Mouse (Mus musculus): ENCODE measurements at regions not wholly inside any gene's neighbourhood (a gene's known extent, or its start where the extent isn't known, plus 50 kb on each side); places are given as distances from the start of the nearest gene placed in this dataset.

DNA sequence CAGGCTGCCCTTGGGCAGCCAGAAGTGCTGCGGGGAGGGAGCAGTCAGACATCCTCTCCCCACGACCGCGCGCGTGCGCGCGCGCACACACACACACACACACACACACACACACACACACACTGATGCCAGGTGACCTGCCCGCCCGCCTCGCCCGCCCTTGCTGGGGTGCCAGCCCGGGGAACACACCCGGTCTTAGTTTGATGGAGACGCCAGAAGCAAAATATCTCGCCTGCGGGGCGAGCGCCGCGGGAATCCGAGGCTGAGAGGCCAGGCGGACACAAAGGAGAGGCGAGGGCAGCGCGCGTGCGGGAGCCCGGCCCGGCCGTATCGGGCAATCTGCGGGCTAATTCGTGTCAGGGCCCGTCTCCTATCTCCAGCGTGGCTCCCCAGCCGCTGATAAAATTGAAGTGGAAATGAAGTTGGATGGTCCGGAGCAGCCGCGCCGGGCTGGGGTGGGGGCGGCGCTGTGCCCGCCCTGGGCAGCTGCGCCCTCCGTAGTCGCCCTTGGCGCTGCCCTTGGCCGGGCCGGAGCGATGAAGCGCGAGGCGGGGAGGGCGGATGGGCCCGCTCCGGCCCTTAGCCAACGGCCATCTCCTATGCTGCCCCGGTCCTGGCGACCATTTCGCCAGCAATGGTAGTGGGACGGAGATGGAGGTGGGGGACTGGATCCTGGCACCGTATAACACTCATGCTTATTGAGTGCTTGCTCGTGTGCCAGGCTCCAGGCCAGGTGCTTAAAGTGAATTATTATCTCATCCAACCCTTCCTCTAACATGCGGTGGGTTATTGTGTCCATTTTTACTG is 117.2 kb upstream of the Lhx1 start:
- no peak for TF ChIP-seq CTCF (IDR thresholded peaks at IDR 0.05; ENCODE audit: borderline replicate concordance, insufficient read depth, low read depth, low read length)
- TF ChIP-seq POLR2A (IDR thresholded peaks at IDR 0.05; ENCODE audit: borderline replicate concordance, insufficient read depth, low read length): peak; percentile 29; the same call in 1 of the 2 replicates
